Mouse (Mus musculus): ENCODE results near the gene Acot11. TPM values are rescaled to one million over a fixed set of nuclear protein-coding genes. Genes with fewer than 3 reads are reported as not detected.
A peak's percentile ranks its signal among the peaks of the same experiment; 100 is the strongest.

The Acot11 gene
- polyA plus RNA-seq, 1 experiment: 386 TPM

GRCm38 (mm10) chr4:106825229-106825628 lies 20.4 kb upstream of the Acot11 start:
- Histone ChIP-seq H3K4me1 (ENCODE audit: control insufficient read depth, insufficient read depth, insufficient read length, low read length) (no peaks in the 10 kb centered on the region), H3K27ac (replicated peaks; ENCODE audit: low read depth, low read length) (no peak overlapping the region), H3K4me3 (ENCODE audit: insufficient read depth, low read depth, low read length) (no peak overlapping the region)

- H3K27ac ChIP-seq (replicated peaks; ENCODE audit: low read depth, low read length): no peak overlapping the region
- no peak overlapping the region for H3K4me3 ChIP-seq (ENCODE audit: insufficient read depth, low read depth, low read length)
- H3K4me1 ChIP-seq (ENCODE audit: control insufficient read depth, insufficient read depth, insufficient read length, low read length): no peaks in the 10 kb centered on the region
Measured at GRCm38 (mm10) chr4:106819404-106819803, 14.6 kb upstream of the Acot11 start.

GRCm38 (mm10) chr4:106818332-106818731 lies 13.5 kb upstream of the Acot11 start:
- H3K4me3 ChIP-seq (ENCODE audit: insufficient read depth, low read depth, low read length): no peak overlapping the region

GRCm38 (mm10) chr4:106817017-106817416 lies 12.2 kb upstream of the Acot11 start:
- Histone ChIP-seq H3K4me1 (ENCODE audit: control insufficient read depth, insufficient read depth, insufficient read length, low read length) (no peaks in the 10 kb centered on the region), H3K4me3 (ENCODE audit: insufficient read depth, low read depth, low read length) (no peak overlapping the region), H3K27ac (replicated peaks; ENCODE audit: low read depth, low read length) (no peak overlapping the region)

More at GRCm38 (mm10) chr4:106818332-106818731, 13.5 kb upstream of the Acot11 start:
- Histone ChIP-seq H3K4me1 (ENCODE audit: control insufficient read depth, insufficient read depth, insufficient read length, low read length) (no peaks in the 10 kb centered on the region), H3K27ac (replicated peaks; ENCODE audit: low read depth, low read length) (no peak overlapping the region)

GRCm38 (mm10) chr4:106815396-106816324 lies 10.9 kb upstream of the Acot11 start:
- Histone ChIP-seq H3K4me3 (ENCODE audit: insufficient read depth, low read depth, low read length) (no peak overlapping the region), H3K4me1 (ENCODE audit: control insufficient read depth, insufficient read depth, insufficient read length, low read length) (no peaks in the 10 kb centered on the region), H3K27ac (replicated peaks; ENCODE audit: low read depth, low read length) (no peak overlapping the region)

- no peaks in the 10 kb centered on the region for H3K4me1 ChIP-seq (ENCODE audit: control insufficient read depth, insufficient read depth, insufficient read length, low read length)
Measured at GRCm38 (mm10) chr4:106811162-106811561, 6.4 kb upstream of the Acot11 start.

GRCm38 (mm10) chr4:106810039-106810438 lies 5.2 kb upstream of the Acot11 start:
- H3K27ac ChIP-seq (replicated peaks; ENCODE audit: low read depth, low read length): no peak overlapping the region
- H3K4me1 ChIP-seq (ENCODE audit: control insufficient read depth, insufficient read depth, insufficient read length, low read length): no peaks in the 10 kb centered on the region
- H3K4me3 ChIP-seq (ENCODE audit: insufficient read depth, low read depth, low read length): no peak overlapping the region

More at GRCm38 (mm10) chr4:106811162-106811561, 6.4 kb upstream of the Acot11 start:
- Histone ChIP-seq H3K27ac (replicated peaks; ENCODE audit: low read depth, low read length) (no peak overlapping the region), H3K4me3 (ENCODE audit: insufficient read depth, low read depth, low read length) (no peak overlapping the region)

GRCm38 (mm10) chr4:106807287-106807686 lies 2.5 kb upstream of the Acot11 start:
- H3K27ac ChIP-seq (replicated peaks; ENCODE audit: low read depth, low read length): no peak overlapping the region
- no peak overlapping the region for H3K4me3 ChIP-seq (ENCODE audit: insufficient read depth, low read depth, low read length)
- H3K4me1 ChIP-seq (ENCODE audit: control insufficient read depth, insufficient read depth, insufficient read length, low read length): no peaks in the 10 kb centered on the region; the same call in 1 of the 2 replicates

GRCm38 (mm10) chr4:106805890-106806289 lies 1.1 kb upstream of the Acot11 start:
- H3K27ac ChIP-seq (replicated peaks; ENCODE audit: low read depth, low read length): no peak overlapping the region

GRCm38 (mm10) chr4:106804201-106804909 lies 443 bp downstream of the Acot11 start:
- no peaks in the 10 kb centered on the region; the same call in 1 of the 2 replicates for H3K4me1 ChIP-seq (ENCODE audit: control insufficient read depth, insufficient read depth, insufficient read length, low read length)
- H3K4me3 ChIP-seq (ENCODE audit: insufficient read depth, low read depth, low read length): peak overlapping the region; percentile 37; the same call in 1 of the 2 replicates
- no peak overlapping the region for H3K27ac ChIP-seq (replicated peaks; ENCODE audit: low read depth, low read length)

More at GRCm38 (mm10) chr4:106805890-106806289, 1.1 kb upstream of the Acot11 start:
- Histone ChIP-seq H3K4me1 (ENCODE audit: control insufficient read depth, insufficient read depth, insufficient read length, low read length) (no peaks in the 10 kb centered on the region; the same call in 1 of the 2 replicates), H3K4me3 (ENCODE audit: insufficient read depth, low read depth, low read length) (no peak overlapping the region)

- H3K4me3 ChIP-seq (ENCODE audit: insufficient read depth, low read depth, low read length): no peak overlapping the region
- H3K27ac ChIP-seq (replicated peaks; ENCODE audit: low read depth, low read length): no peak overlapping the region
- H3K4me1 ChIP-seq (ENCODE audit: control insufficient read depth, insufficient read depth, insufficient read length, low read length): no peaks in the 10 kb centered on the region; the same call in 1 of the 2 replicates
Measured at GRCm38 (mm10) chr4:106803781-106804180, 1.0 kb downstream of the Acot11 start.

- Histone ChIP-seq H3K4me3 (ENCODE audit: insufficient read depth, low read depth, low read length) (peak overlapping the region; percentile 59), H3K4me1 (ENCODE audit: control insufficient read depth, insufficient read depth, insufficient read length, low read length) (peaks cover 2% of the 10 kb centered on the region; the same call in 1 of the 2 replicates), H3K27ac (replicated peaks; ENCODE audit: low read depth, low read length) (peak overlapping the region; percentile 72)
Measured at GRCm38 (mm10) chr4:106799772-106800336, 4.9 kb downstream of the Acot11 start.

GRCm38 (mm10) chr4:106798908-106799546 lies 5.8 kb downstream of the Acot11 start:
- Histone ChIP-seq H3K4me3 (ENCODE audit: insufficient read depth, low read depth, low read length) (peak overlapping the region; percentile 59), H3K4me1 (ENCODE audit: control insufficient read depth, insufficient read depth, insufficient read length, low read length) (0 out of 2 replicates have a peak, but pooled peaks cover 2% of the 10 kb centered on the region), H3K27ac (replicated peaks; ENCODE audit: low read depth, low read length) (peak overlapping the region; percentile 72)

GRCm38 (mm10) chr4:106795289-106795688 lies 9.5 kb downstream of the Acot11 start:
- Histone ChIP-seq H3K4me1 (ENCODE audit: control insufficient read depth, insufficient read depth, insufficient read length, low read length) (0 out of 2 replicates have a peak, but pooled peaks cover 2% of the 10 kb centered on the region), H3K4me3 (ENCODE audit: insufficient read depth, low read depth, low read length) (no peak overlapping the region), H3K27ac (replicated peaks; ENCODE audit: low read depth, low read length) (no peak overlapping the region)

Measured in brown adipose tissue, adult 24 weeks (tissue).